Mouse (Mus musculus) heart, adult 2 months (tissue): ENCODE data around the gene Ciapin1. TPM values are rescaled to one million over a fixed set of nuclear protein-coding genes. Genes with fewer than 3 reads are reported as not detected.

Experiments used
- DNase-seq, 2 experiments: peaks; one replicate each; pipeline ENCODE4 v3.0.0; 2021
- H3K27ac ChIP-seq: fragments of 200-600 bp; 2 replicates; pipeline ENCODE4 v1.8.1; 2022
- H3K27me3 ChIP-seq: fragments of 200-500 bp; 2 replicates; pipeline ENCODE4 v1.6.1; 2012; ENCODE audit warnings: mild to moderate bottlenecking, low read length, inconsistent platforms, mixed read lengths; ENCODE audit not compliant: control insufficient read depth, insufficient read depth
- H3K36me3 ChIP-seq: fragments of 200-500 bp; 2 replicates; pipeline ENCODE4 v1.6.1; 2012; ENCODE audit warnings: low read length, inconsistent platforms; ENCODE audit not compliant: control insufficient read depth, insufficient read depth
- H3K4me1 ChIP-seq: fragments of 200-500 bp; 2 replicates; pipeline ENCODE4 v1.6.1; 2011; ENCODE audit warnings: low read length; ENCODE audit not compliant: control insufficient read depth, insufficient read depth
- H3K4me3 ChIP-seq: fragments of 200-600 bp; 2 replicates; pipeline ENCODE4 v1.8.1; 2022
- H3K79me2 ChIP-seq: fragments of 200-500 bp; replicated peaks from 2 replicates; pipeline ENCODE4 v1.6.1; 2012; ENCODE audit warnings: mild to moderate bottlenecking, inconsistent platforms, low read length, moderate library complexity, mixed read lengths; ENCODE audit not compliant: control insufficient read depth, insufficient read depth
- H3K9ac ChIP-seq: fragments of 200-500 bp; 2 replicates; pipeline ENCODE4 v1.6.1; 2012; ENCODE audit warnings: low read depth, mild to moderate bottlenecking, control low read depth, inconsistent platforms, low read length, mixed read lengths
- CTCF ChIP-seq: fragments of 200-600 bp; IDR thresholded peaks from 2 replicates; pipeline ENCODE4 v1.8.1; 2022; ENCODE audit warnings: antibody characterized with exemption, mild to moderate bottlenecking, moderate library complexity
- EP300 ChIP-seq: fragments of 200-500 bp; IDR thresholded peaks from 2 replicates; pipeline ENCODE4 v1.6.1; 2011; ENCODE audit warnings: low read depth, low read length, control low read depth; ENCODE audit not compliant: insufficient read depth
- POLR2A ChIP-seq: fragments of 200-500 bp; IDR thresholded peaks from 2 replicates; pipeline ENCODE4 v1.6.1; 2011; ENCODE audit warnings: mild to moderate bottlenecking, low read depth, low read length, control low read depth; ENCODE audit not compliant: insufficient read depth
- WGBS: fragments of 180-500 bp; shearing (Covaris S2); methylation state at CpG from one replicate; pipeline ENCODE4 v1.1.7; 2018; 5-methylcytosine and 5-hydroxymethylcytosine counted together
- intact Hi-C: fragments of 180-260 bp; cut with DNase I; formaldehyde crosslinking; loops from one replicate; pipeline ENCODE4 v1.15.1; 2025
- polyA plus RNA-seq: library from polyadenylated mRNA; depleted of rRNA; stranded (reverse); fragments of >200 nt; gene quantifications from 2 replicates; pipeline ENCODE4 v1.2.3, GENCODE M21; 2012
- total RNA-seq, 2 experiments: library from RNA; stranded (reverse); gene quantifications; 2 replicates each; pipeline ENCODE4 v1.2.3; 2021

The Ciapin1 gene
- total and polyA plus RNA-seq, 3 experiments = 57.2 to 98.6 (median 81.9) TPM

- Histone ChIP-seq H3K36me3 (no peaks in the 10 kb centered on the region), H3K4me1 (peaks cover 24% of the 10 kb centered on the region), H3K4me3 (no peak overlapping the region), H3K27me3 (no peaks in the 10 kb centered on the region), H3K27ac (no peak overlapping the region), H3K79me2 (no peaks in the 10 kb centered on the region), H3K9ac (no peak overlapping the region)
- 16% methylated on average over 11 of the region's 11 CpGs for WGBS
- 0 out of 2 replicates have a peak, but pooled peaks have one; percentile 7 for TF ChIP-seq EP300
- TF ChIP-seq POLR2A = no peak
- TF ChIP-seq CTCF = no peak
- DNase-seq = peak in 1 of 2 experiments; percentile 30
- intact Hi-C loops = no loop called here
Observed at GRCm38 (mm10) chr8:94781838-94782235, 56.3 kb downstream of the Ciapin1 start.

GRCm38 (mm10) chr8:94781155-94781837, 56.9 kb downstream of the Ciapin1 start:
- Histone ChIP-seq H3K9ac (no peak overlapping the region), H3K79me2 (no peaks in the 10 kb centered on the region), H3K36me3 (no peaks in the 10 kb centered on the region), H3K4me3 (no peak overlapping the region), H3K27me3 (no peaks in the 10 kb centered on the region), H3K4me1 (peaks cover 24% of the 10 kb centered on the region), H3K27ac (no peak overlapping the region)
- no peak for DNase-seq
- TF ChIP-seq EP300 = no peak
- no peak for TF ChIP-seq CTCF
- TF ChIP-seq POLR2A = no peak
- intact Hi-C loops = no loop called here
- 71% methylated on average over 7 of the region's 7 CpGs for WGBS

- 89% methylated on average over 21 of the region's 21 CpGs for WGBS
- Histone ChIP-seq H3K27me3 (no peaks in the 10 kb centered on the region), H3K4me1 (peaks cover 23% of the 10 kb centered on the region), H3K9ac (no peak overlapping the region), H3K36me3 (no peaks in the 10 kb centered on the region), H3K27ac (no peak overlapping the region), H3K4me3 (no peak overlapping the region), H3K79me2 (no peaks in the 10 kb centered on the region)
- DNase-seq = no peak
- TF ChIP-seq CTCF = no peak
- intact Hi-C loops = no loop called here
Observed at GRCm38 (mm10) chr8:94780491-94781154, 57.5 kb downstream of the Ciapin1 start.

- intact Hi-C loops = no loop called here
- Histone ChIP-seq H3K4me3 (no peak overlapping the region), H3K27me3 (no peaks in the 10 kb centered on the region), H3K36me3 (no peaks in the 10 kb centered on the region), H3K79me2 (no peaks in the 10 kb centered on the region), H3K9ac (no peak overlapping the region), H3K4me1 (peaks cover 18% of the 10 kb centered on the region), H3K27ac (no peak overlapping the region)
- TF ChIP-seq EP300 (no peak), CTCF (no peak), POLR2A (no peak)
- WGBS = 84% methylated on average over 16 of the region's 16 CpGs
- DNase-seq = no peak
Observed at GRCm38 (mm10) chr8:94779534-94780294, 58.4 kb downstream of the Ciapin1 start.

- 59% methylated on average over 10 of the region's 10 CpGs for WGBS
Observed at GRCm38 (mm10) chr8:94778895-94779533, 59.1 kb downstream of the Ciapin1 start.

GRCm38 (mm10) chr8:94778473-94778872, 59.7 kb downstream of the Ciapin1 start:
- no peak overlapping the region for H3K4me3 ChIP-seq
- no peaks in the 10 kb centered on the region for H3K27me3 ChIP-seq
- peaks cover 13% of the 10 kb centered on the region for H3K4me1 ChIP-seq
- no peaks in the 10 kb centered on the region for H3K36me3 ChIP-seq
- no peaks in the 10 kb centered on the region for H3K79me2 ChIP-seq
- peak in 1 of 2 experiments; percentile 55 for DNase-seq
- WGBS = 42% methylated on average over 5 of the region's 5 CpGs
- TF ChIP-seq EP300 (0 out of 2 replicates have a peak, but pooled peaks have one; percentile 43), CTCF (no peak)
- peak overlapping the region; percentile 43 for H3K27ac ChIP-seq
- intact Hi-C loops = no loop called here
- no peak overlapping the region for H3K9ac ChIP-seq

More at GRCm38 (mm10) chr8:94778895-94779533, 59.1 kb downstream of the Ciapin1 start:
- no peaks in the 10 kb centered on the region for H3K79me2 ChIP-seq
- H3K27ac ChIP-seq = peak overlapping the region; percentile 43
- no peak overlapping the region for H3K9ac ChIP-seq
- H3K36me3 ChIP-seq = no peaks in the 10 kb centered on the region
- DNase-seq = no peak
- TF ChIP-seq CTCF = no peak
- no peak for TF ChIP-seq POLR2A
- TF ChIP-seq EP300 = no peak
- no peak overlapping the region for H3K4me3 ChIP-seq
- intact Hi-C loops = no loop called here
- H3K27me3 ChIP-seq = no peaks in the 10 kb centered on the region
- peaks cover 14% of the 10 kb centered on the region for H3K4me1 ChIP-seq
